Mouse (Mus musculus): ENCODE measurements around the gene Glra1. TPM values are rescaled to one million over a fixed set of nuclear protein-coding genes. Genes with fewer than 3 reads are reported as not detected.

Gene Glra1
- polyA plus RNA-seq, 1 experiment, result not detected

GRCm38 (mm10) chr11:55545690-55546089, 62.3 kb downstream of the Glra1 start:
- Histone ChIP-seq H3K27me3 (ENCODE audit: control insufficient read depth, insufficient read depth, low read length) (no peaks in the 10 kb centered on the region), H3K4me3 (ENCODE audit: control insufficient read depth, low read depth, low read length) (no peak overlapping the region), H3K4me1 (ENCODE audit: control insufficient read depth, insufficient read depth, low read length) (no peaks in the 10 kb centered on the region), H3K36me3 (ENCODE audit: control insufficient read depth, insufficient read depth, low read length) (no peaks in the 10 kb centered on the region), H3K27ac (ENCODE audit: control insufficient read depth, insufficient read depth, low read depth, low read length) (no peak overlapping the region)
- TF ChIP-seq CTCF (IDR thresholded peaks at IDR 0.05; ENCODE audit: control insufficient read depth, insufficient read depth, insufficient replicate concordance, low read depth, low read length), result peak; percentile 52; the same call in 1 of the 2 replicates
- TF ChIP-seq POLR2A (IDR thresholded peaks at IDR 0.05; ENCODE audit: control insufficient read depth, low read depth, low read length), result no peak

- Histone ChIP-seq H3K4me1 (ENCODE audit: control insufficient read depth, insufficient read depth, low read length) (no peaks in the 10 kb centered on the region), H3K36me3 (ENCODE audit: control insufficient read depth, insufficient read depth, low read length) (no peaks in the 10 kb centered on the region), H3K27me3 (ENCODE audit: control insufficient read depth, insufficient read depth, low read length) (no peaks in the 10 kb centered on the region), H3K4me3 (ENCODE audit: control insufficient read depth, low read depth, low read length) (no peak overlapping the region), H3K27ac (ENCODE audit: control insufficient read depth, insufficient read depth, low read depth, low read length) (no peak overlapping the region)
- no peak for TF ChIP-seq POLR2A (IDR thresholded peaks at IDR 0.05; ENCODE audit: control insufficient read depth, low read depth, low read length)
- TF ChIP-seq CTCF (IDR thresholded peaks at IDR 0.05; ENCODE audit: control insufficient read depth, insufficient read depth, insufficient replicate concordance, low read depth, low read length), result no peak
Measured at GRCm38 (mm10) chr11:55542671-55543070, 65.3 kb downstream of the Glra1 start.

- H3K4me1 ChIP-seq (ENCODE audit: control insufficient read depth, insufficient read depth, low read length), result no peaks in the 10 kb centered on the region
- no peak overlapping the region for H3K27ac ChIP-seq (ENCODE audit: control insufficient read depth, insufficient read depth, low read depth, low read length)
- no peak for TF ChIP-seq POLR2A (IDR thresholded peaks at IDR 0.05; ENCODE audit: control insufficient read depth, low read depth, low read length)
- TF ChIP-seq CTCF (IDR thresholded peaks at IDR 0.05; ENCODE audit: control insufficient read depth, insufficient read depth, insufficient replicate concordance, low read depth, low read length), result no peak
- no peak overlapping the region for H3K4me3 ChIP-seq (ENCODE audit: control insufficient read depth, low read depth, low read length)
- no peaks in the 10 kb centered on the region for H3K27me3 ChIP-seq (ENCODE audit: control insufficient read depth, insufficient read depth, low read length)
- no peaks in the 10 kb centered on the region for H3K36me3 ChIP-seq (ENCODE audit: control insufficient read depth, insufficient read depth, low read length)
Measured at GRCm38 (mm10) chr11:55542128-55542527, 65.9 kb downstream of the Glra1 start.

GRCm38 (mm10) chr11:55534766-55535165, 73.2 kb downstream of the Glra1 start:
- Histone ChIP-seq H3K4me3 (ENCODE audit: control insufficient read depth, low read depth, low read length) (no peak overlapping the region), H3K27ac (ENCODE audit: control insufficient read depth, insufficient read depth, low read depth, low read length) (no peak overlapping the region), H3K36me3 (ENCODE audit: control insufficient read depth, insufficient read depth, low read length) (no peaks in the 10 kb centered on the region), H3K27me3 (ENCODE audit: control insufficient read depth, insufficient read depth, low read length) (no peaks in the 10 kb centered on the region), H3K4me1 (ENCODE audit: control insufficient read depth, insufficient read depth, low read length) (no peaks in the 10 kb centered on the region)
- TF ChIP-seq POLR2A (IDR thresholded peaks at IDR 0.05; ENCODE audit: control insufficient read depth, low read depth, low read length) (no peak), CTCF (IDR thresholded peaks at IDR 0.05; ENCODE audit: control insufficient read depth, insufficient read depth, insufficient replicate concordance, low read depth, low read length) (no peak)

GRCm38 (mm10) chr11:55533378-55533777, 74.6 kb downstream of the Glra1 start:
- no peak overlapping the region for H3K4me3 ChIP-seq (ENCODE audit: control insufficient read depth, low read depth, low read length)
- H3K27ac ChIP-seq (ENCODE audit: control insufficient read depth, insufficient read depth, low read depth, low read length), result no peak overlapping the region
- no peak for TF ChIP-seq CTCF (IDR thresholded peaks at IDR 0.05; ENCODE audit: control insufficient read depth, insufficient read depth, insufficient replicate concordance, low read depth, low read length)
- H3K36me3 ChIP-seq (ENCODE audit: control insufficient read depth, insufficient read depth, low read length), result no peaks in the 10 kb centered on the region
- H3K4me1 ChIP-seq (ENCODE audit: control insufficient read depth, insufficient read depth, low read length), result no peaks in the 10 kb centered on the region
- H3K27me3 ChIP-seq (ENCODE audit: control insufficient read depth, insufficient read depth, low read length), result no peaks in the 10 kb centered on the region

- TF ChIP-seq POLR2A (IDR thresholded peaks at IDR 0.05; ENCODE audit: control insufficient read depth, low read depth, low read length), result no peak
- no peak for TF ChIP-seq CTCF (IDR thresholded peaks at IDR 0.05; ENCODE audit: control insufficient read depth, insufficient read depth, insufficient replicate concordance, low read depth, low read length)
- H3K36me3 ChIP-seq (ENCODE audit: control insufficient read depth, insufficient read depth, low read length), result no peaks in the 10 kb centered on the region
- H3K27me3 ChIP-seq (ENCODE audit: control insufficient read depth, insufficient read depth, low read length), result no peaks in the 10 kb centered on the region
- H3K27ac ChIP-seq (ENCODE audit: control insufficient read depth, insufficient read depth, low read depth, low read length), result no peak overlapping the region
- H3K4me1 ChIP-seq (ENCODE audit: control insufficient read depth, insufficient read depth, low read length), result no peaks in the 10 kb centered on the region
- H3K4me3 ChIP-seq (ENCODE audit: control insufficient read depth, low read depth, low read length), result no peak overlapping the region
Measured at GRCm38 (mm10) chr11:55530741-55531140, 77.3 kb downstream of the Glra1 start.

GRCm38 (mm10) chr11:55518806-55519674, 89.0 kb downstream of the Glra1 start:
- Histone ChIP-seq H3K36me3 (ENCODE audit: control insufficient read depth, insufficient read depth, low read length) (no peaks in the 10 kb centered on the region), H3K4me3 (ENCODE audit: control insufficient read depth, low read depth, low read length) (peak overlapping the region; percentile 67), H3K27me3 (ENCODE audit: control insufficient read depth, insufficient read depth, low read length) (no peaks in the 10 kb centered on the region), H3K4me1 (ENCODE audit: control insufficient read depth, insufficient read depth, low read length) (peaks cover 2% of the 10 kb centered on the region; the same call in 1 of the 2 replicates), H3K27ac (ENCODE audit: control insufficient read depth, insufficient read depth, low read depth, low read length) (no peak overlapping the region)
- no peak for TF ChIP-seq POLR2A (IDR thresholded peaks at IDR 0.05; ENCODE audit: control insufficient read depth, low read depth, low read length)
- TF ChIP-seq CTCF (IDR thresholded peaks at IDR 0.05; ENCODE audit: control insufficient read depth, insufficient read depth, insufficient replicate concordance, low read depth, low read length), result peak; percentile 89; the same call in 1 of the 2 replicates

Data from testis, adult 2 months (tissue).